Mouse (Mus musculus) myocyte (in vitro differentiated cells): ENCODE data around the gene Rabgap1l.

ENCODE experiments used
- E2F4 ChIP-seq: IDR thresholded peaks from one replicate; pipeline ENCODE4 v1.6.1; 2011; ENCODE audit warnings: mild to moderate bottlenecking, control low read depth, moderate library complexity; ENCODE audit not compliant: insufficient read depth
- MAX ChIP-seq: IDR thresholded peaks from one replicate; pipeline ENCODE4 v1.6.1; 2011; ENCODE audit warnings: low read depth, mild to moderate bottlenecking, control low read depth
- POLR2A ChIP-seq: IDR thresholded peaks from one replicate; pipeline ENCODE4 v1.6.1; 2011; ENCODE audit warnings: low read depth, mild to moderate bottlenecking, control low read depth, moderate library complexity; ENCODE audit not compliant: insufficient read length
- SRF ChIP-seq: IDR thresholded peaks from one replicate; pipeline ENCODE4 v1.6.1; 2011; ENCODE audit warnings: low read depth; ENCODE audit not compliant: control insufficient read depth, insufficient read length
- USF1 ChIP-seq: IDR thresholded peaks from one replicate; pipeline ENCODE4 v1.6.1; 2011; ENCODE audit warnings: low read depth, mild to moderate bottlenecking, control low read depth, moderate library complexity

GRCm38 (mm10) chr1:160672088-160672814 is 120.8 kb downstream of the Rabgap1l start:
- no peak for TF ChIP-seq POLR2A
- no peak for TF ChIP-seq E2F4
- no peak for TF ChIP-seq MAX
- no peak for TF ChIP-seq SRF
- no peak for TF ChIP-seq USF1
